Mouse (Mus musculus) testis, adult 2 months (tissue): ENCODE data around the gene Zfp648. TPM values are rescaled to one million over a fixed set of nuclear protein-coding genes. Genes with fewer than 3 reads are reported as not detected.
A peak's percentile ranks its signal among the peaks of the same experiment; 100 is the strongest.

Source experiments
- H3K27ac ChIP-seq: fragments of 200-500 bp; 2 replicates; pipeline ENCODE4 v1.5.1; 2012; ENCODE audit warnings: low read depth, low read length; ENCODE audit not compliant: control insufficient read depth, insufficient read depth
- H3K27me3 ChIP-seq: fragments of 200-500 bp; 2 replicates; pipeline ENCODE4 v1.6.1; 2012; ENCODE audit warnings: mild to moderate bottlenecking, low read length, moderate library complexity; ENCODE audit not compliant: control insufficient read depth, insufficient read depth
- H3K36me3 ChIP-seq: fragments of 200-500 bp; 2 replicates; pipeline ENCODE4 v1.6.1; 2012; ENCODE audit warnings: mild to moderate bottlenecking, low read length; ENCODE audit not compliant: control insufficient read depth, insufficient read depth
- H3K4me1 ChIP-seq: fragments of 200-500 bp; 2 replicates; pipeline ENCODE4 v1.6.1; 2012; ENCODE audit warnings: low read length; ENCODE audit not compliant: control insufficient read depth, insufficient read depth
- H3K4me3 ChIP-seq: fragments of 200-500 bp; 2 replicates; pipeline ENCODE4 v1.5.1; 2012; ENCODE audit warnings: low read depth, mild to moderate bottlenecking, low read length, moderate library complexity, mixed read lengths; ENCODE audit not compliant: control insufficient read depth
- CTCF ChIP-seq: fragments of 200-500 bp; IDR thresholded peaks from 2 replicates; pipeline ENCODE4 v1.5.1; 2012; ENCODE audit warnings: low read depth, mild to moderate bottlenecking, inconsistent platforms, low read length, moderate library complexity; ENCODE audit not compliant: control insufficient read depth, insufficient read depth, insufficient replicate concordance
- POLR2A ChIP-seq: fragments of 200-500 bp; IDR thresholded peaks from 2 replicates; pipeline ENCODE4 v1.6.1; 2012; ENCODE audit warnings: low read depth, mild to moderate bottlenecking, inconsistent platforms, low read length, moderate library complexity; ENCODE audit not compliant: control insufficient read depth
- polyA plus RNA-seq: library from polyadenylated mRNA; depleted of rRNA; stranded (reverse); fragments of >200 nt; gene quantifications from 2 replicates; pipeline ENCODE4 v1.2.3, GENCODE M21; 2012

The Zfp648 gene
- polyA plus RNA-seq, 1 experiment: not detected

- TF ChIP-seq POLR2A (no peak), CTCF (no peak)
- no peak overlapping the region for H3K27ac ChIP-seq
- no peaks in the 10 kb centered on the region for H3K4me1 ChIP-seq
- H3K4me3 ChIP-seq: no peak overlapping the region
- no peaks in the 10 kb centered on the region for H3K27me3 ChIP-seq
- H3K36me3 ChIP-seq: no peaks in the 10 kb centered on the region
These were observed 22.8 kb downstream of the Zfp648 start for GRCm38 (mm10) chr1:154223807-154224207.

GRCm38 (mm10) chr1:154232594-154232993, 31.6 kb downstream of the Zfp648 start:
- Histone ChIP-seq H3K27ac (no peak overlapping the region), H3K27me3 (no peaks in the 10 kb centered on the region), H3K4me1 (no peaks in the 10 kb centered on the region), H3K4me3 (no peak overlapping the region), H3K36me3 (no peaks in the 10 kb centered on the region)
- TF ChIP-seq POLR2A (no peak), CTCF (no peak)

GRCm38 (mm10) chr1:154233033-154233432, 32.0 kb downstream of the Zfp648 start:
- H3K27ac ChIP-seq: no peak overlapping the region
- H3K36me3 ChIP-seq: no peaks in the 10 kb centered on the region
- no peaks in the 10 kb centered on the region for H3K27me3 ChIP-seq
- TF ChIP-seq POLR2A (no peak), CTCF (no peak)
- H3K4me1 ChIP-seq: no peaks in the 10 kb centered on the region
- H3K4me3 ChIP-seq: no peak overlapping the region

GRCm38 (mm10) chr1:154234814-154235213, 33.8 kb downstream of the Zfp648 start:
- Histone ChIP-seq H3K4me1 (no peaks in the 10 kb centered on the region), H3K27ac (no peak overlapping the region), H3K4me3 (peak overlapping the region; percentile 49; the same call in 1 of the 2 replicates), H3K27me3 (no peaks in the 10 kb centered on the region), H3K36me3 (no peaks in the 10 kb centered on the region)
- no peak for TF ChIP-seq POLR2A
- no peak for TF ChIP-seq CTCF

GRCm38 (mm10) chr1:154238876-154239275, 37.9 kb downstream of the Zfp648 start:
- H3K27ac ChIP-seq: no peak overlapping the region
- no peaks in the 10 kb centered on the region for H3K36me3 ChIP-seq
- TF ChIP-seq CTCF (no peak), POLR2A (no peak)
- no peaks in the 10 kb centered on the region for H3K27me3 ChIP-seq
- no peaks in the 10 kb centered on the region for H3K4me1 ChIP-seq
- H3K4me3 ChIP-seq: no peak overlapping the region

GRCm38 (mm10) chr1:154251186-154251585, 50.2 kb downstream of the Zfp648 start:
- Histone ChIP-seq H3K36me3 (no peaks in the 10 kb centered on the region), H3K27me3 (no peaks in the 10 kb centered on the region), H3K27ac (no peak overlapping the region), H3K4me3 (no peak overlapping the region), H3K4me1 (no peaks in the 10 kb centered on the region)
- no peak for TF ChIP-seq POLR2A
- TF ChIP-seq CTCF: no peak

GRCm38 (mm10) chr1:154252739-154253138, 51.8 kb downstream of the Zfp648 start:
- Histone ChIP-seq H3K36me3 (no peaks in the 10 kb centered on the region), H3K27ac (no peak overlapping the region), H3K27me3 (no peaks in the 10 kb centered on the region), H3K4me3 (no peak overlapping the region), H3K4me1 (no peaks in the 10 kb centered on the region)
- TF ChIP-seq POLR2A: no peak
- TF ChIP-seq CTCF: no peak
